Mouse (Mus musculus) small intestine, adult 2 months (tissue): ENCODE measurements around the gene Ankrd42. TPM values are rescaled to one million over a fixed set of nuclear protein-coding genes. Genes with fewer than 3 reads are reported as not detected.

Experiments
- H3K27ac ChIP-seq: fragments of 200-500 bp; 2 replicates; pipeline ENCODE4 v1.5.1; 2012; ENCODE audit warnings: low read depth, low read length, control low read depth, inconsistent platforms; ENCODE audit not compliant: insufficient read depth
- H3K27me3 ChIP-seq: fragments of 200-500 bp; 2 replicates; pipeline ENCODE4 v1.6.1; 2012; ENCODE audit warnings: mild to moderate bottlenecking, moderate library complexity, low read length, inconsistent platforms; ENCODE audit not compliant: control insufficient read depth, insufficient read depth
- H3K36me3 ChIP-seq: fragments of 200-500 bp; 2 replicates; pipeline ENCODE4 v1.6.1; 2012; ENCODE audit warnings: mild to moderate bottlenecking, low read length, control low read depth, inconsistent platforms; ENCODE audit not compliant: control insufficient read depth, insufficient read depth
- H3K4me1 ChIP-seq: fragments of 200-500 bp; 2 replicates; pipeline ENCODE4 v1.6.1; 2012; ENCODE audit warnings: low read length, inconsistent platforms, mixed read lengths; ENCODE audit not compliant: control insufficient read depth, insufficient read depth, insufficient read length
- H3K4me3 ChIP-seq: fragments of 200-500 bp; 2 replicates; pipeline ENCODE4 v1.5.1; 2012; ENCODE audit warnings: low read depth, mild to moderate bottlenecking, control low read depth, inconsistent platforms, low read length, moderate library complexity
- CTCF ChIP-seq: fragments of 200-500 bp; IDR thresholded peaks from 2 replicates; pipeline ENCODE4 v1.5.1; 2012; ENCODE audit warnings: low read depth, mild to moderate bottlenecking, control low read depth, inconsistent platforms, low read length, moderate library complexity, mixed read lengths; ENCODE audit not compliant: insufficient replicate concordance, insufficient read length; ENCODE audit errors: extremely low read depth
- POLR2A ChIP-seq: fragments of 200-500 bp; IDR thresholded peaks from 2 replicates; pipeline ENCODE4 v1.6.1; 2012; ENCODE audit warnings: low read depth, mild to moderate bottlenecking, control low read depth, inconsistent platforms, low read length, moderate library complexity
- WGBS: fragments of 180-500 bp; shearing (Covaris S2); methylation state at CpG from one replicate; pipeline ENCODE4 v1.1.7; 2018; 5-methylcytosine and 5-hydroxymethylcytosine counted together
- polyA plus RNA-seq: library from polyadenylated mRNA; depleted of rRNA; stranded (reverse); fragments of >200 nt; gene quantifications from 2 replicates; pipeline ENCODE4 v1.2.3, GENCODE M21; 2012; rRNA removed

The Ankrd42 gene
- polyA plus RNA-seq, 1 experiment = 0.42 TPM

GRCm38 (mm10) chr7:92546763-92547162, 90.2 kb downstream of the Ankrd42 start:
- TF ChIP-seq POLR2A = no peak
- no peak for TF ChIP-seq CTCF
- Histone ChIP-seq H3K27ac (no peak overlapping the region), H3K4me3 (no peak overlapping the region), H3K27me3 (no peaks in the 10 kb centered on the region), H3K36me3 (no peaks in the 10 kb centered on the region), H3K4me1 (no peaks in the 10 kb centered on the region)
- 75% methylated on average over 2 of the region's 2 CpGs for WGBS

GRCm38 (mm10) chr7:92532351-92533036, 104.4 kb downstream of the Ankrd42 start:
- 65% methylated on average over 6 of the region's 6 CpGs for WGBS
- TF ChIP-seq POLR2A (no peak), CTCF (no peak)

More at GRCm38 (mm10) chr7:92532351-92533036, 104.4 kb downstream of the Ankrd42 start:
- Histone ChIP-seq H3K27me3 (no peaks in the 10 kb centered on the region), H3K4me1 (no peaks in the 10 kb centered on the region), H3K27ac (no peak overlapping the region), H3K4me3 (no peak overlapping the region), H3K36me3 (no peaks in the 10 kb centered on the region)

Other genes with a start within 250 kb of the Ankrd42 start
- gene Ccdc90b, start 76.0 kb downstream of the Ankrd42 start, polyA plus RNA-seq = 0.93 and 2.3 TPM in 2 replicates
- gene Pcf11, start 32.8 kb upstream of the Ankrd42 start, polyA plus RNA-seq = 3.2 and 9.4 TPM in 2 replicates
- gene Rab30, start 104.5 kb upstream of the Ankrd42 start, polyA plus RNA-seq = 1.7 and 6.9 TPM in 2 replicates
- 0.03 TPM in 1 of 2 replicates, not detected in the other for gene Ddias, start 237.1 kb upstream of the Ankrd42 start, polyA plus RNA-seq
- 3.5 and 9.1 TPM in 2 replicates for gene Prcp, start 237.3 kb upstream of the Ankrd42 start, polyA plus RNA-seq